Mouse (Mus musculus) hindbrain, embryonic 12.5 days (tissue): Measurements from ENCODE around the gene Pla2g1b. TPM values are rescaled to one million over a fixed set of nuclear protein-coding genes. Genes with fewer than 3 reads are reported as not detected.

Source experiments
- polyA plus RNA-seq: library from polyadenylated mRNA; unstranded; fragments of >200 nt; fragmentation: Nextera tagmentation; extraction: Ambion mirVana; gene quantifications from 2 replicates; pipeline ENCODE4 v1.2.1, GENCODE M21; 2016

Pla2g1b gene
- polyA plus RNA-seq, 1 experiment from 2014 or later: not detected

Other genes with a start within 250 kb of the Pla2g1b start
- 78.6 and 90.5 TPM in 2 replicates for gene Pop5, start 230.4 kb upstream of the Pla2g1b start, polyA plus RNA-seq
- gene Rnf10, start 193.4 kb upstream of the Pla2g1b start, polyA plus RNA-seq: 197 and 202 TPM in 2 replicates
- 48.1 and 51.3 TPM in 2 replicates for gene Coq5, start 186.6 kb upstream of the Pla2g1b start, polyA plus RNA-seq
- 1,295 and 1,383 TPM in 2 replicates for gene Dynll1, start 165.3 kb upstream of the Pla2g1b start, polyA plus RNA-seq
- 306 and 309 TPM in 2 replicates for gene Srsf9, start 139.1 kb upstream of the Pla2g1b start, polyA plus RNA-seq
- gene Gatc, start 125.1 kb upstream of the Pla2g1b start, polyA plus RNA-seq: 31.6 and 38.6 TPM in 2 replicates
- 49.5 and 54.5 TPM in 2 replicates for gene Triap1, start 125.0 kb upstream of the Pla2g1b start, polyA plus RNA-seq
- gene Cox6a1, start 117.3 kb upstream of the Pla2g1b start, polyA plus RNA-seq: 728 and 823 TPM in 2 replicates
- 128 and 131 TPM in 2 replicates for gene Msi1, start 36.7 kb upstream of the Pla2g1b start, polyA plus RNA-seq
- gene Sirt4, start 18.5 kb downstream of the Pla2g1b start, polyA plus RNA-seq: 23.1 and 24.7 TPM in 2 replicates
- gene Pxn, start 40.4 kb downstream of the Pla2g1b start, polyA plus RNA-seq: 34.0 and 39.2 TPM in 2 replicates
- gene Rplp0, start 93.2 kb downstream of the Pla2g1b start, polyA plus RNA-seq: 819 and 900 TPM in 2 replicates
- gene Gcn1l1, start 99.0 kb downstream of the Pla2g1b start, polyA plus RNA-seq: 57.6 and 62.5 TPM in 2 replicates
- 19.7 and 20.6 TPM in 2 replicates for gene Rab35, start 165.6 kb downstream of the Pla2g1b start, polyA plus RNA-seq